Mouse (Mus musculus): ENCODE results near the gene Gm9747. TPM values are rescaled to one million over a fixed set of nuclear protein-coding genes. Genes with fewer than 3 reads are reported as not detected.
A peak's percentile ranks its signal among the peaks of the same experiment; 100 is the strongest.

The Gm9747 gene
- polyA plus RNA-seq, 1 experiment from 2014 or later: 35.9 TPM

GRCm38 (mm10) chr1:82239409-82240201 lies 6.7 kb downstream of the Gm9747 start:
- Histone ChIP-seq H3K9me3 (replicated peaks; ENCODE audit: control insufficient read depth, low read length) (no peaks in the 10 kb centered on the region), H3K4me3 (ENCODE audit: low read depth, low read length) (no peak overlapping the region), H3K27ac (replicated peaks; ENCODE audit: low read depth, low read length) (no peak overlapping the region), H3K27me3 (ENCODE audit: control insufficient read depth, insufficient read depth, low read length) (no peaks in the 10 kb centered on the region), H3K4me1 (ENCODE audit: control insufficient read depth, insufficient read depth, low read length) (no peaks in the 10 kb centered on the region), H3K9ac (replicated peaks; ENCODE audit: low read length) (no peak overlapping the region), H3K4me2 (ENCODE audit: low read depth, low read length) (no peak overlapping the region), H3K36me3 (replicated peaks; ENCODE audit: control insufficient read depth, insufficient read depth, low read depth, low read length) (no peaks in the 10 kb centered on the region)
- ATAC-seq (replicated peaks; ENCODE audit: insufficient number of reproducible peaks, low FRiP score, low TSS enrichment, low read depth) (no peak), DNase-seq (ENCODE audit: low spot score) (no peak)
- WGBS: 90% methylated on average over 3 of the region's 3 CpGs

GRCm38 (mm10) chr1:82243260-82243825 lies 10.4 kb downstream of the Gm9747 start:
- Histone ChIP-seq H3K4me3 (ENCODE audit: low read depth, low read length) (no peak overlapping the region), H3K9ac (replicated peaks; ENCODE audit: low read length) (no peak overlapping the region), H3K4me2 (ENCODE audit: low read depth, low read length) (no peak overlapping the region), H3K27me3 (ENCODE audit: control insufficient read depth, insufficient read depth, low read length) (no peaks in the 10 kb centered on the region), H3K36me3 (replicated peaks; ENCODE audit: control insufficient read depth, insufficient read depth, low read depth, low read length) (no peaks in the 10 kb centered on the region), H3K4me1 (ENCODE audit: control insufficient read depth, insufficient read depth, low read length) (no peaks in the 10 kb centered on the region), H3K9me3 (replicated peaks; ENCODE audit: control insufficient read depth, low read length) (no peaks in the 10 kb centered on the region), H3K27ac (replicated peaks; ENCODE audit: low read depth, low read length) (no peak overlapping the region)
- no peak for ATAC-seq (replicated peaks; ENCODE audit: insufficient number of reproducible peaks, low FRiP score, low TSS enrichment, low read depth)
- no peak for DNase-seq (ENCODE audit: low spot score)
- 94% methylated on average over 6 of the region's 6 CpGs for WGBS

- ATAC-seq (replicated peaks; ENCODE audit: insufficient number of reproducible peaks, low FRiP score, low TSS enrichment, low read depth): no peak
- WGBS: 85% methylated on average over 5 of the region's 5 CpGs
- Histone ChIP-seq H3K9me3 (replicated peaks; ENCODE audit: control insufficient read depth, low read length) (no peaks in the 10 kb centered on the region), H3K27me3 (ENCODE audit: control insufficient read depth, insufficient read depth, low read length) (no peaks in the 10 kb centered on the region), H3K4me3 (ENCODE audit: low read depth, low read length) (no peak overlapping the region), H3K4me1 (ENCODE audit: control insufficient read depth, insufficient read depth, low read length) (no peaks in the 10 kb centered on the region), H3K27ac (replicated peaks; ENCODE audit: low read depth, low read length) (no peak overlapping the region), H3K4me2 (ENCODE audit: low read depth, low read length) (no peak overlapping the region), H3K36me3 (replicated peaks; ENCODE audit: control insufficient read depth, insufficient read depth, low read depth, low read length) (no peaks in the 10 kb centered on the region), H3K9ac (replicated peaks; ENCODE audit: low read length) (no peak overlapping the region)
- DNase-seq (ENCODE audit: low spot score): no peak
Measured at GRCm38 (mm10) chr1:82245002-82245401, 12.1 kb downstream of the Gm9747 start.

GRCm38 (mm10) chr1:82247221-82247951 lies 14.5 kb downstream of the Gm9747 start:
- DNase-seq (ENCODE audit: low spot score) (peak; percentile 9), ATAC-seq (replicated peaks; ENCODE audit: insufficient number of reproducible peaks, low FRiP score, low TSS enrichment, low read depth) (no peak)
- 38% methylated on average over 10 of the region's 10 CpGs for WGBS
- Histone ChIP-seq H3K27ac (replicated peaks; ENCODE audit: low read depth, low read length) (no peak overlapping the region), H3K9me3 (replicated peaks; ENCODE audit: control insufficient read depth, low read length) (no peaks in the 10 kb centered on the region), H3K4me1 (ENCODE audit: control insufficient read depth, insufficient read depth, low read length) (no peaks in the 10 kb centered on the region), H3K4me2 (ENCODE audit: low read depth, low read length) (no peak overlapping the region), H3K27me3 (ENCODE audit: control insufficient read depth, insufficient read depth, low read length) (no peaks in the 10 kb centered on the region), H3K36me3 (replicated peaks; ENCODE audit: control insufficient read depth, insufficient read depth, low read depth, low read length) (no peaks in the 10 kb centered on the region), H3K9ac (replicated peaks; ENCODE audit: low read length) (no peak overlapping the region), H3K4me3 (ENCODE audit: low read depth, low read length) (no peak overlapping the region)

GRCm38 (mm10) chr1:82253789-82254445 lies 21.0 kb downstream of the Gm9747 start:
- Histone ChIP-seq H3K4me3 (ENCODE audit: low read depth, low read length) (no peak overlapping the region), H3K9ac (replicated peaks; ENCODE audit: low read length) (no peak overlapping the region), H3K4me1 (ENCODE audit: control insufficient read depth, insufficient read depth, low read length) (no peaks in the 10 kb centered on the region), H3K27ac (replicated peaks; ENCODE audit: low read depth, low read length) (no peak overlapping the region), H3K9me3 (replicated peaks; ENCODE audit: control insufficient read depth, low read length) (no peaks in the 10 kb centered on the region), H3K36me3 (replicated peaks; ENCODE audit: control insufficient read depth, insufficient read depth, low read depth, low read length) (no peaks in the 10 kb centered on the region), H3K4me2 (ENCODE audit: low read depth, low read length) (no peak overlapping the region), H3K27me3 (ENCODE audit: control insufficient read depth, insufficient read depth, low read length) (no peaks in the 10 kb centered on the region)
- no peak for ATAC-seq (replicated peaks; ENCODE audit: insufficient number of reproducible peaks, low FRiP score, low TSS enrichment, low read depth)
- WGBS: 78% methylated on average over 9 of the region's 9 CpGs
- no peak for DNase-seq (ENCODE audit: low spot score)

- Histone ChIP-seq H3K4me2 (ENCODE audit: low read depth, low read length) (no peak overlapping the region), H3K9me3 (replicated peaks; ENCODE audit: control insufficient read depth, low read length) (no peaks in the 10 kb centered on the region), H3K4me1 (ENCODE audit: control insufficient read depth, insufficient read depth, low read length) (no peaks in the 10 kb centered on the region), H3K27ac (replicated peaks; ENCODE audit: low read depth, low read length) (no peak overlapping the region), H3K4me3 (ENCODE audit: low read depth, low read length) (no peak overlapping the region), H3K9ac (replicated peaks; ENCODE audit: low read length) (no peak overlapping the region), H3K36me3 (replicated peaks; ENCODE audit: control insufficient read depth, insufficient read depth, low read depth, low read length) (no peaks in the 10 kb centered on the region), H3K27me3 (ENCODE audit: control insufficient read depth, insufficient read depth, low read length) (no peaks in the 10 kb centered on the region)
- ATAC-seq (replicated peaks; ENCODE audit: insufficient number of reproducible peaks, low FRiP score, low TSS enrichment, low read depth) (no peak), DNase-seq (ENCODE audit: low spot score) (peak; percentile 35)
- WGBS: 62% methylated on average over 5 of the region's 5 CpGs
Measured at GRCm38 (mm10) chr1:82257457-82257856, 24.5 kb downstream of the Gm9747 start.

- H3K9me3 ChIP-seq (replicated peaks; ENCODE audit: control insufficient read depth, low read length): no peaks in the 10 kb centered on the region
- H3K27ac ChIP-seq (replicated peaks; ENCODE audit: low read depth, low read length): no peak overlapping the region
- H3K36me3 ChIP-seq (replicated peaks; ENCODE audit: control insufficient read depth, insufficient read depth, low read depth, low read length): no peaks in the 10 kb centered on the region
- ATAC-seq (replicated peaks; ENCODE audit: insufficient number of reproducible peaks, low FRiP score, low TSS enrichment, low read depth): no peak
- no peaks in the 10 kb centered on the region for H3K27me3 ChIP-seq (ENCODE audit: control insufficient read depth, insufficient read depth, low read length)
- no peak overlapping the region for H3K9ac ChIP-seq (replicated peaks; ENCODE audit: low read length)
- no peaks in the 10 kb centered on the region for H3K4me1 ChIP-seq (ENCODE audit: control insufficient read depth, insufficient read depth, low read length)
- 46% methylated on average over 7 of the region's 7 CpGs for WGBS
- no peak overlapping the region for H3K4me2 ChIP-seq (ENCODE audit: low read depth, low read length)
- H3K4me3 ChIP-seq (ENCODE audit: low read depth, low read length): no peak overlapping the region
- peak; percentile 33 for DNase-seq (ENCODE audit: low spot score)
Measured at GRCm38 (mm10) chr1:82258331-82258730, 25.4 kb downstream of the Gm9747 start.
